In the genomic region with DNA sequence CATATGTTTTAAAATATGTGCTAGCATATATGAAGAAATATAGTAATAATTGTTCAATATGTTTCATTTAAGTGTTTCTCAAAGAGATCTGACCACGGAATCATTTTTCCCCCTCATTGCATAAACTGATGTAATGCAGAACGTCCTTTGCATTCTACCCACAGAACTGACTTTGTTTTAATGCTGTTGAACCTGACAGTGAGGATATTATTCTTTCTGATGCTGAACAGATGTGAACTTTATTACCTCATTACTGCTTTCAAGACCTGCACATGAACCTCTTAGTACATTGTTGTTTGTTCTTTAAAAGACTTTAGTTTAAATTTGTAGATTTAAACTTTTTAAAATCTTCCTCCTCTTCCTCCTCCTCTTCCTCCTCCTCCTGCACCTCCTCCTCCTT, we compare ENCODE assay signal across 24 mouse cellular contexts.
A peak's percentile ranks its signal among the peaks of the same experiment; 100 is the strongest.
DNase-seq lines count a peak whose midpoint lies in the region; ATAC-seq lines count a peak whose summit lies in the region.
"Had no signal": no experiment of that assay in that cellular context is flagged by ENCODE, and none has a peak within 500 bp of the region (broad histone marks: within the 10 kb centered on the region; RNA-seq: fewer than 3 reads in every experiment).

No protein-coding gene starts in this region.

- H3K27ac ChIP-seq in limb, embryonic 12.5 days = peak overlapping the region; percentile 67
- no peak overlapping the region for H3K27ac ChIP-seq in hindbrain, embryonic 16.5 days (ENCODE audit: low read depth, low read length)
- H3K27ac ChIP-seq: embryonic facial prominence, embryonic 13.5 days; forebrain, embryonic 13.5 days; heart, embryonic 13.5 days; hindbrain, embryonic 12.5 days; hindbrain, postnatal 0 days; intestine, embryonic 15.5 days had no signal

- DNase-seq in embryo, embryonic 11 days = peak; percentile 12
- DNase-seq in embryo, embryonic 10 days (ENCODE audit: low spot score) = no peak
- peak; percentile 21 for DNase-seq in NIH3T3 (ENCODE audit: low read depth)
- peak; percentile 50 for DNase-seq in forelimb bud, embryonic 11.5 days (ENCODE audit: low read depth, low spot score)
- DNase-seq in layer of hippocampus, postnatal 36 days = no peak
- no peak for DNase-seq in urinary bladder, postnatal 14 days (ENCODE audit: low spot score)
- DNase-seq: adrenal gland, adult 2 months; adrenal gland, postnatal 25 days; cerebellum, adult 2 months; cerebellum, postnatal 10 days; forebrain, postnatal 0 days; gastrocnemius, postnatal 36 days; heart, adult 11 months; heart, postnatal 36 days had no signal

- peaks cover 17% of the 10 kb centered on the region for H3K4me1 ChIP-seq in limb, embryonic 12.5 days (replicated peaks)
- no peaks in the 10 kb centered on the region for H3K4me1 ChIP-seq in hindbrain, embryonic 16.5 days (ENCODE audit: control insufficient read depth, insufficient read depth, low read depth, low read length)
- H3K4me1 ChIP-seq: forebrain, embryonic 13.5 days; heart, embryonic 13.5 days; hindbrain, embryonic 12.5 days; intestine, embryonic 15.5 days had no signal

- no peaks in the 10 kb centered on the region for H3K27me3 ChIP-seq in limb, embryonic 12.5 days
- no peaks in the 10 kb centered on the region for H3K27me3 ChIP-seq in hindbrain, embryonic 16.5 days (replicated peaks; ENCODE audit: control insufficient read depth, insufficient read depth, low read length)
- H3K27me3 ChIP-seq: embryonic facial prominence, embryonic 13.5 days; forebrain, embryonic 13.5 days; heart, embryonic 13.5 days; hindbrain, embryonic 12.5 days; intestine, embryonic 15.5 days; Patski had no signal

- no peak for ATAC-seq in limb, embryonic 12.5 days (ENCODE audit: insufficient number of reproducible peaks, insufficient read depth, low FRiP score, low TSS enrichment, low read depth)
- no peak for ATAC-seq in hindbrain, embryonic 16.5 days
- ATAC-seq: activated CD4-positive, CD25-positive, alpha-beta regulatory T cell, adult 4 months; forebrain, embryonic 13.5 days; forebrain, postnatal 0 days; hindbrain, postnatal 0 days; intestine, embryonic 15.5 days; Patski had no signal

- no peaks in the 10 kb centered on the region; the same call in 1 of the 2 replicates for H3K36me3 ChIP-seq in limb, embryonic 12.5 days
- no peaks in the 10 kb centered on the region for H3K36me3 ChIP-seq in hindbrain, embryonic 16.5 days (ENCODE audit: control insufficient read depth, insufficient read depth, low read length)
- H3K36me3 ChIP-seq: embryonic facial prominence, embryonic 13.5 days; heart, embryonic 13.5 days; hindbrain, embryonic 12.5 days; intestine, embryonic 15.5 days had no signal

- H3K4me3 ChIP-seq in limb, embryonic 12.5 days (replicated peaks) = no peak overlapping the region
- no peak overlapping the region for H3K4me3 ChIP-seq in hindbrain, embryonic 16.5 days (ENCODE audit: low read length)
- H3K4me3 ChIP-seq: embryonic facial prominence, embryonic 13.5 days; forebrain, embryonic 13.5 days; heart, embryonic 13.5 days; hindbrain, embryonic 12.5 days; intestine, embryonic 15.5 days had no signal

- WGBS in limb, embryonic 12.5 days = 26% methylated on average over 2 of the region's 2 CpGs
- 81% methylated on average over 2 of the region's 2 CpGs for WGBS in hindbrain, embryonic 16.5 days

- no peak overlapping the region for H3K9ac ChIP-seq in limb, embryonic 12.5 days (replicated peaks)
- H3K9ac ChIP-seq in hindbrain, embryonic 16.5 days (ENCODE audit: low read depth, low read length) = no peak overlapping the region
- H3K9ac ChIP-seq: embryonic facial prominence, embryonic 13.5 days; forebrain, embryonic 13.5 days; forebrain, postnatal 0 days; heart, embryonic 13.5 days; hindbrain, embryonic 12.5 days; intestine, embryonic 15.5 days had no signal

- H3K9me3 ChIP-seq in limb, embryonic 12.5 days = no peaks in the 10 kb centered on the region
- no peaks in the 10 kb centered on the region for H3K9me3 ChIP-seq in hindbrain, embryonic 16.5 days (ENCODE audit: control insufficient read depth, low read length)
- H3K9me3 ChIP-seq: embryonic facial prominence, embryonic 13.5 days; forebrain, embryonic 13.5 days; heart, embryonic 13.5 days; hindbrain, embryonic 12.5 days; intestine, embryonic 15.5 days had no signal

- no peak overlapping the region for H3K4me2 ChIP-seq in limb, embryonic 12.5 days
- no peak overlapping the region for H3K4me2 ChIP-seq in hindbrain, embryonic 16.5 days (ENCODE audit: low read length)
- H3K4me2 ChIP-seq: embryonic facial prominence, embryonic 13.5 days; forebrain, embryonic 13.5 days; heart, embryonic 13.5 days; hindbrain, embryonic 12.5 days; intestine, embryonic 15.5 days had no signal

Comparison
In these comparisons a context has a peak if more than half of its experiments do, and no peak if none do; other contexts are left out.
1. DNase-seq: peak in embryo, embryonic 11 days (single experiment), NIH3T3 (single experiment) and forelimb bud, embryonic 11.5 days (single experiment); none in embryo, embryonic 10 days (single experiment), layer of hippocampus, postnatal 36 days (0 of 2) and urinary bladder, postnatal 14 days (single experiment).